Mouse (Mus musculus) bone marrow macrophage, adult 2 months (primary cell): Measurements from ENCODE around the gene Phlpp2.

ENCODE experiments used
- CTCF ChIP-seq: IDR thresholded peaks from 2 replicates; pipeline ENCODE4 v1.5.1; 2012; ENCODE audit warnings: low read depth, mild to moderate bottlenecking, low read length, moderate library complexity
- POLR2A ChIP-seq: IDR thresholded peaks from 2 replicates; pipeline ENCODE4 v1.6.1; 2012; ENCODE audit warnings: mild to moderate bottlenecking, low read depth, low read length, borderline replicate concordance

DNA sequence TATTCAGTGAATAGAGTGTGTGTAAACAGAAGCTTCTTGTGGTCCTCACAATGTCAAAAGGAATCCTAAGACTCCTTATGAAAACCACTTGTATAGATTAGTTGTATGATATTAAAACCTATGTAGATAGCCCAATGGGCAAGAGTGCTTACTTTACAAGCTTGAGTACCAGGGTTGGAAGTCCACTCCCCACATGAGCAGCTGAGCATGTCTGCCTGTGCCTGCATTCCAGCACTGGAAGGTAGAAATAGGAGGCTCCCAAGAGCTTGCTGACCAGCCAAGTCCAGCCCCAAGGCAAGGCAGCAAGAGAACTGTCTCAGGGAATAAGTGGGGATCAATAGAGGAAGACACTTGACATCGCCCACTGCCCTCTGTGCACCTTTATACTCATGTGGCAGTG lies 26.3 kb downstream of the Phlpp2 start:
- TF ChIP-seq POLR2A = no peak
- TF ChIP-seq CTCF = no peak
